8 mouse cellular contexts compared by ENCODE assay signal in genomic region chr2:180118661-180119438, GRCm38 (mm10). TPM values are rescaled to one million over a fixed set of nuclear protein-coding genes. Genes with fewer than 3 reads are reported as not detected.
DNase-seq lines count a peak whose midpoint lies in the region; ATAC-seq lines count a peak whose summit lies in the region.

Gene Osbpl2, plus strand, starts transcription at chr2:180119306.

- peak; percentile 99 for DNase-seq in adipocyte (ENCODE audit: low spot score)
- DNase-seq in embryo, embryonic 10 days (ENCODE audit: low spot score): peak; percentile 99
- peak; percentile 99 for DNase-seq in gastrocnemius, postnatal 10 days
- peak; percentile 97 for DNase-seq in induced T-regulatory cell, adult 2 months (ENCODE audit: low read depth)
- DNase-seq in left cerebral cortex, adult 9 months (ENCODE audit: low spot score in 2 of 2): peak; percentile 98 to 100
- DNase-seq in right cerebral cortex, postnatal 14 days: peak; percentile 99
- peak; percentile 100 for DNase-seq in urinary bladder, postnatal 36 days (ENCODE audit: low spot score in 2 of 2)

- ATAC-seq in megakaryocyte progenitor cell, adult 5-6 weeks (replicated peaks; ENCODE audit: poor library complexity): peak; percentile 85

RNA-seq across cellular contexts. Expression of gene Osbpl2, which starts in this region (rescaled TPM):
- total RNA-seq in gastrocnemius, postnatal 10 days (2021): 10 to 100 TPM; 18.1 to 21.5 TPM
- 20.0 and 22.2 TPM in 2 replicates for total RNA-seq in megakaryocyte progenitor cell, adult 5-6 weeks (2015)
- 35.8 and 40.8 TPM in 2 replicates for total RNA-seq in megakaryocyte progenitor cell, adult 5-6 weeks (2017)

Comparison
In these comparisons a context has a peak if more than half of its experiments do, and no peak if none do; other contexts are left out.
1. Peak in every context shown above with its lines: DNase-seq and ATAC-seq.